16 mouse cellular contexts compared by ENCODE assay signal in genomic region chr14:73132731-73133130, GRCm38 (mm10).
"Had no signal": no experiment of that assay in that cellular context is flagged by ENCODE, and none has a peak within 500 bp of the region (broad histone marks: within the 10 kb centered on the region; RNA-seq: fewer than 3 reads in every experiment).

No protein-coding gene starts in this region.

- DNase-seq: kidney, adult 18-20 months; kidney, postnatal 10 days; kidney, postnatal 4 days; liver; right cerebral cortex, adult 18-20 months; right cerebral cortex, postnatal 25 days had no signal

- H3K27me3 ChIP-seq: intestine, embryonic 15.5 days; limb, embryonic 12.5 days; liver, embryonic 15.5 days; lung, embryonic 15.5 days; megakaryocyte, embryonic 14.5 days; midbrain, embryonic 12.5 days; neural tube, embryonic 13.5 days had no signal

- H3K4me2 ChIP-seq: intestine, embryonic 15.5 days; limb, embryonic 12.5 days; liver, embryonic 15.5 days; lung, embryonic 15.5 days; midbrain, embryonic 12.5 days; neural tube, embryonic 13.5 days had no signal

- H3K4me3 ChIP-seq: intestine, embryonic 15.5 days; layer of hippocampus, adult 2 months; limb, embryonic 12.5 days; liver, embryonic 15.5 days; lung, embryonic 15.5 days; megakaryocyte, embryonic 14.5 days; midbrain, embryonic 12.5 days; neural tube, embryonic 13.5 days had no signal

- H3K9ac ChIP-seq: intestine, embryonic 15.5 days; limb, embryonic 12.5 days; liver, embryonic 15.5 days; lung, embryonic 15.5 days; midbrain, embryonic 12.5 days; neural tube, embryonic 13.5 days had no signal

- H3K9me3 ChIP-seq: intestine, embryonic 15.5 days; limb, embryonic 12.5 days; liver, embryonic 15.5 days; lung, embryonic 15.5 days; megakaryocyte, embryonic 14.5 days; midbrain, embryonic 12.5 days; neural tube, embryonic 13.5 days had no signal

- H3K36me3 ChIP-seq: intestine, embryonic 15.5 days; limb, embryonic 12.5 days; liver, embryonic 15.5 days; lung, embryonic 15.5 days; midbrain, embryonic 12.5 days; neural tube, embryonic 13.5 days had no signal

- H3K27ac ChIP-seq: intestine, embryonic 15.5 days; layer of hippocampus, adult 2 months; limb, embryonic 12.5 days; liver, embryonic 15.5 days; lung, embryonic 15.5 days; macrophage; midbrain, embryonic 12.5 days; neural tube, embryonic 13.5 days had no signal

- H3K4me1 ChIP-seq: intestine, embryonic 15.5 days; limb, embryonic 12.5 days; lung, embryonic 15.5 days; midbrain, embryonic 12.5 days; neural tube, embryonic 13.5 days had no signal

- ATAC-seq: intestine, embryonic 15.5 days; midbrain, embryonic 16.5 days had no signal
